Mouse (Mus musculus) embryonic facial prominence, embryonic 14.5 days (tissue): ENCODE measurements around the gene C1ql4. TPM values are rescaled to one million over a fixed set of nuclear protein-coding genes. Genes with fewer than 3 reads are reported as not detected.

Source experiments
- ATAC-seq: fragments of 200-750 bp; cut with Nextera tagmentation; 2 replicates; pipeline ENCODE4 v1.8.0; 2017; ENCODE audit warnings: low read depth, moderate number of reproducible peaks, moderate TSS enrichment
- DNase-seq: peaks from one replicate; pipeline ENCODE4 v3.0.0-alpha.2; 2015; ENCODE audit warnings: low spot score
- H3K27ac ChIP-seq: fragments of 300-500 bp; sonication (generic); replicated peaks from 2 replicates; pipeline ENCODE4 v1.5.1; 2014; ENCODE audit warnings: low read depth, mild to moderate bottlenecking, low read length, moderate library complexity
- H3K27me3 ChIP-seq: fragments of 300-500 bp; sonication (generic); replicated peaks from 2 replicates; pipeline ENCODE4 v1.6.1; 2014; ENCODE audit warnings: low read length; ENCODE audit not compliant: control insufficient read depth, insufficient read depth
- H3K36me3 ChIP-seq: fragments of 300-500 bp; sonication (generic); 2 replicates; pipeline ENCODE4 v1.6.1; 2014; ENCODE audit warnings: low read length, mixed read lengths; ENCODE audit not compliant: control insufficient read depth, insufficient read depth
- H3K4me1 ChIP-seq: fragments of 300-500 bp; sonication (generic); 2 replicates; pipeline ENCODE4 v1.6.1; 2014; ENCODE audit warnings: antibody characterized with exemption, low read length; ENCODE audit not compliant: control insufficient read depth, insufficient read depth
- H3K4me2 ChIP-seq: fragments of 300-500 bp; sonication (generic); 2 replicates; pipeline ENCODE4 v1.6.1; 2014; ENCODE audit warnings: low read depth, mild to moderate bottlenecking, low read length, moderate library complexity, mixed read lengths
- H3K4me3 ChIP-seq: fragments of 300-500 bp; sonication (generic); 2 replicates; pipeline ENCODE4 v1.5.1; 2014; ENCODE audit warnings: low read depth, mild to moderate bottlenecking, low read length
- H3K9ac ChIP-seq: fragments of 300-500 bp; sonication (generic); 2 replicates; pipeline ENCODE4 v1.6.1; 2014; ENCODE audit warnings: low read depth, mild to moderate bottlenecking, low read length, moderate library complexity, mixed read lengths
- H3K9me3 ChIP-seq: fragments of 300-500 bp; sonication (generic); 2 replicates; pipeline ENCODE4 v1.6.1; 2016; ENCODE audit warnings: low read length; ENCODE audit not compliant: control insufficient read depth
- WGBS: fragments of 180-500 bp; shearing (Covaris S2); extraction: QIAGEN DNeasy Blood & Tissue Kit; methylation state at CpG from one replicate; pipeline ENCODE4 v1.1.7; 2014; 5-methylcytosine and 5-hydroxymethylcytosine counted together
- microRNA-seq: library from miRNA; unstranded; fragments of <30 nt; microRNA quantifications from one replicate; pipeline ENCODE4, GENCODE M21; 2016; ENCODE audit warnings: borderline number of aligned reads
- polyA plus RNA-seq: library from polyadenylated mRNA; unstranded; fragments of >200 nt; fragmentation: Nextera tagmentation; extraction: Ambion mirVana; gene quantifications from 2 replicates; pipeline ENCODE4 v1.2.1, GENCODE M21; 2014

The C1ql4 gene
- polyA plus RNA-seq, 1 experiment from 2014 or later, result 0.11 TPM

- Histone ChIP-seq H3K4me1 (peaks cover 13% of the 10 kb centered on the region), H3K27me3 (no peaks in the 10 kb centered on the region), H3K4me3 (no peak overlapping the region), H3K27ac (no peak overlapping the region), H3K9ac (no peak overlapping the region), H3K4me2 (no peak overlapping the region), H3K9me3 (no peaks in the 10 kb centered on the region), H3K36me3 (peaks cover 34% of the 10 kb centered on the region)
- DNase-seq, result no peak
- ATAC-seq, result no peak
- 89% methylated on average over 8 of the region's 8 CpGs for WGBS
Observed at GRCm38 (mm10) chr15:99036249-99036905, 51.2 kb downstream of the C1ql4 start.

GRCm38 (mm10) chr15:99035431-99035830 lies 52.2 kb downstream of the C1ql4 start:
- no peak for ATAC-seq
- Histone ChIP-seq H3K36me3 (peaks cover 34% of the 10 kb centered on the region), H3K9me3 (no peaks in the 10 kb centered on the region), H3K27me3 (no peaks in the 10 kb centered on the region), H3K4me2 (no peak overlapping the region), H3K9ac (no peak overlapping the region), H3K4me1 (peaks cover 20% of the 10 kb centered on the region), H3K4me3 (no peak overlapping the region), H3K27ac (no peak overlapping the region)
- no peak for DNase-seq
- WGBS, result 83% methylated on average over 4 of the region's 4 CpGs

Small RNA genes lying within 50 kb of the gene (microRNA-seq; reads per million reads assigned to microRNA genes)
- not detected for gene Mir6960

Other genes with a start within 250 kb of the C1ql4 start
- 13.8 and 15.5 TPM in 2 replicates for gene Kmt2d, start 216.6 kb downstream of the C1ql4 start, polyA plus RNA-seq
- 8.4 and 12.2 TPM in 2 replicates for gene Rhebl1, start 193.3 kb downstream of the C1ql4 start, polyA plus RNA-seq
- 2.0 and 3.1 TPM in 2 replicates for gene Dhh, start 189.3 kb downstream of the C1ql4 start, polyA plus RNA-seq
- 3.9 and 4.3 TPM in 2 replicates for gene Lmbr1l, start 169.6 kb downstream of the C1ql4 start, polyA plus RNA-seq
- 1,523 and 1,643 TPM in 2 replicates for gene Tuba1b, start 153.3 kb downstream of the C1ql4 start, polyA plus RNA-seq
- gene Gm49450, start 134.3 kb downstream of the C1ql4 start, polyA plus RNA-seq, result not detected in 2 replicates
- 1,836 and 1,958 TPM in 2 replicates for gene Tuba1a, start 134.1 kb downstream of the C1ql4 start, polyA plus RNA-seq
- gene Tuba1c, start 57.9 kb downstream of the C1ql4 start, polyA plus RNA-seq, result 133 and 149 TPM in 2 replicates
- gene Prph, start 32.6 kb downstream of the C1ql4 start, polyA plus RNA-seq, result 66.3 and 71.0 TPM in 2 replicates
- gene Troap, start 13.2 kb downstream of the C1ql4 start, polyA plus RNA-seq, result 15.3 and 24.4 TPM in 2 replicates
- 0.38 TPM in 1 of 2 replicates, not detected in the other for gene Dnajc22, start 5.4 kb upstream of the C1ql4 start, polyA plus RNA-seq
- gene Spats2, start 38.1 kb upstream of the C1ql4 start, polyA plus RNA-seq, result 35.5 and 38.9 TPM in 2 replicates
- gene Kcnh3, start 137.0 kb upstream of the C1ql4 start, polyA plus RNA-seq, result 1.5 TPM in 2 replicates
- 115 and 130 TPM in 2 replicates for gene Mcrs1, start 164.1 kb upstream of the C1ql4 start, polyA plus RNA-seq
- gene Prpf40b, start 207.3 kb upstream of the C1ql4 start, polyA plus RNA-seq, result 40.1 and 42.2 TPM in 2 replicates
- 0.06 and 0.14 TPM in 2 replicates for gene Fam186b, start 208.1 kb upstream of the C1ql4 start, polyA plus RNA-seq